Mouse (Mus musculus) intestine, embryonic 16.5 days (tissue): ENCODE measurements around the gene Ttn. TPM values are rescaled to one million over a fixed set of nuclear protein-coding genes. Genes with fewer than 3 reads are reported as not detected.

Experiments
- ATAC-seq: fragments of 200-750 bp; cut with Nextera tagmentation; 2 replicates; pipeline ENCODE4 v1.8.0; 2017; ENCODE audit warnings: moderate TSS enrichment, moderate library complexity
- H3K27ac ChIP-seq: fragments of 300-500 bp; sonication (generic); 2 replicates; pipeline ENCODE4 v1.5.1; 2014; ENCODE audit warnings: mild to moderate bottlenecking, low read length
- H3K27me3 ChIP-seq: fragments of 300-500 bp; sonication (generic); replicated peaks from 2 replicates; pipeline ENCODE4 v1.6.1; 2014; ENCODE audit warnings: low read length, control low read depth, mixed read lengths; ENCODE audit not compliant: control insufficient read depth, insufficient read depth
- H3K36me3 ChIP-seq: fragments of 300-500 bp; sonication (generic); 2 replicates; pipeline ENCODE4 v1.6.1; 2014; ENCODE audit warnings: low read length, control low read depth; ENCODE audit not compliant: control insufficient read depth, insufficient read depth
- H3K4me1 ChIP-seq: fragments of 300-500 bp; sonication (generic); 2 replicates; pipeline ENCODE4 v1.6.1; 2014; ENCODE audit warnings: low read length, control low read depth, mixed read lengths; ENCODE audit not compliant: control insufficient read depth, insufficient read depth
- H3K4me2 ChIP-seq: fragments of 300-500 bp; sonication (generic); 2 replicates; pipeline ENCODE4 v1.6.1; 2014; ENCODE audit warnings: low read depth, low read length, control low read depth
- H3K4me3 ChIP-seq: fragments of 300-500 bp; sonication (generic); 2 replicates; pipeline ENCODE4 v1.5.1; 2014; ENCODE audit warnings: mild to moderate bottlenecking, low read length
- H3K9ac ChIP-seq: fragments of 300-500 bp; sonication (generic); 2 replicates; pipeline ENCODE4 v1.6.1; 2014; ENCODE audit warnings: low read depth, low read length
- H3K9me3 ChIP-seq: fragments of 300-500 bp; sonication (generic); 2 replicates; pipeline ENCODE4 v1.6.1; 2016; ENCODE audit warnings: low read length, control low read depth; ENCODE audit not compliant: control insufficient read depth
- WGBS: fragments of 180-500 bp; shearing (Covaris S2); extraction: QIAGEN DNeasy Blood & Tissue Kit; methylation state at CpG from one replicate; pipeline ENCODE4 v1.1.7; 2014; 5-methylcytosine and 5-hydroxymethylcytosine counted together
- polyA plus RNA-seq: library from polyadenylated mRNA; unstranded; fragments of >200 nt; fragmentation: Nextera tagmentation; extraction: Ambion mirVana; gene quantifications from 2 replicates; pipeline ENCODE4 v1.2.1, GENCODE M21; 2015

The Ttn gene
- polyA plus RNA-seq, 1 experiment from 2014 or later: 0.50 TPM

GRCm38 (mm10) chr2:76654646-76655045 lies 327.7 kb downstream of the Ttn start:
- Histone ChIP-seq H3K4me1 (no peaks in the 10 kb centered on the region), H3K27ac (no peak overlapping the region), H3K9me3 (no peaks in the 10 kb centered on the region), H3K9ac (no peak overlapping the region), H3K36me3 (no peaks in the 10 kb centered on the region), H3K27me3 (no peaks in the 10 kb centered on the region), H3K4me3 (no peak overlapping the region), H3K4me2 (no peak overlapping the region)
- 63% methylated on average over 5 of the region's 5 CpGs for WGBS
- ATAC-seq: peak; percentile 73; the same call in 1 of the 2 replicates

Other genes with a start within 250 kb of the Ttn start
- 3.7 and 4.4 TPM in 2 replicates for gene Ccdc141, start 188.1 kb upstream of the Ttn start, polyA plus RNA-seq